Mouse (Mus musculus) liver, embryonic 11.5 days (tissue): ENCODE measurements around the gene Apol9a. TPM values are rescaled to one million over a fixed set of nuclear protein-coding genes. Genes with fewer than 3 reads are reported as not detected.

ENCODE experiments used
- ATAC-seq: fragments of 200-750 bp; cut with Nextera tagmentation; replicated peaks from 2 replicates; pipeline ENCODE4 v1.8.0; 2017; ENCODE audit warnings: moderate number of reproducible peaks, mild to moderate bottlenecking, moderate TSS enrichment, moderate library complexity; ENCODE audit not compliant: low FRiP score
- DNase-seq: peaks from one replicate; pipeline ENCODE4 v3.0.0-alpha.2; 2017; ENCODE audit warnings: low spot score
- H3K27ac ChIP-seq: fragments of 300-500 bp; sonication (generic); 2 replicates; pipeline ENCODE4 v1.5.1; 2014; ENCODE audit warnings: mild to moderate bottlenecking, low read depth, low read length, control low read depth
- H3K27me3 ChIP-seq: fragments of 300-500 bp; sonication (generic); replicated peaks from 2 replicates; pipeline ENCODE4 v1.6.1; 2014; ENCODE audit warnings: low read length, mixed read lengths; ENCODE audit not compliant: control insufficient read depth, insufficient read depth
- H3K36me3 ChIP-seq: fragments of 300-500 bp; sonication (generic); 2 replicates; pipeline ENCODE4 v1.6.1; 2014; ENCODE audit warnings: mild to moderate bottlenecking, low read length, moderate library complexity, mixed read lengths; ENCODE audit not compliant: control insufficient read depth, insufficient read depth
- H3K4me1 ChIP-seq: fragments of 300-500 bp; sonication (generic); replicated peaks from 2 replicates; pipeline ENCODE4 v1.6.1; 2014; ENCODE audit warnings: low read length, mixed read lengths; ENCODE audit not compliant: control insufficient read depth, insufficient read depth
- H3K4me2 ChIP-seq: fragments of 300-500 bp; sonication (generic); 2 replicates; pipeline ENCODE4 v1.6.1; 2014; ENCODE audit warnings: mild to moderate bottlenecking, control low read depth, moderate library complexity
- H3K4me3 ChIP-seq: fragments of 300-500 bp; sonication (generic); 2 replicates; pipeline ENCODE4 v1.5.1; 2014; ENCODE audit warnings: low read depth, low read length, control low read depth
- H3K9ac ChIP-seq: fragments of 300-500 bp; sonication (generic); 2 replicates; pipeline ENCODE4 v1.6.1; 2014; ENCODE audit warnings: low read depth, low read length, control low read depth
- H3K9me3 ChIP-seq: fragments of 300-500 bp; sonication (generic); 2 replicates; pipeline ENCODE4 v1.6.1; 2016; ENCODE audit warnings: low read length, inconsistent platforms, mixed read lengths; ENCODE audit not compliant: control insufficient read depth
- WGBS: fragments of 180-500 bp; shearing (Covaris S2); extraction: QIAGEN DNeasy Blood & Tissue Kit; methylation state at CpG from one replicate; pipeline ENCODE4 v1.1.7; 2014; 5-methylcytosine and 5-hydroxymethylcytosine counted together
- polyA plus RNA-seq: library from polyadenylated mRNA; unstranded; fragments of >200 nt; fragmentation: Nextera tagmentation; extraction: Ambion mirVana; gene quantifications from 2 replicates; pipeline ENCODE4 v1.2.1, GENCODE M21; 2014

Gene Apol9a
- polyA plus RNA-seq, 1 experiment from 2014 or later: not detected

- no peak overlapping the region for H3K27ac ChIP-seq
- WGBS: 69% methylated on average over 11 of the region's 11 CpGs
These were observed 28.6 kb downstream of the Apol9a start for GRCm38 (mm10) chr15:77382271-77382850.

DNA sequence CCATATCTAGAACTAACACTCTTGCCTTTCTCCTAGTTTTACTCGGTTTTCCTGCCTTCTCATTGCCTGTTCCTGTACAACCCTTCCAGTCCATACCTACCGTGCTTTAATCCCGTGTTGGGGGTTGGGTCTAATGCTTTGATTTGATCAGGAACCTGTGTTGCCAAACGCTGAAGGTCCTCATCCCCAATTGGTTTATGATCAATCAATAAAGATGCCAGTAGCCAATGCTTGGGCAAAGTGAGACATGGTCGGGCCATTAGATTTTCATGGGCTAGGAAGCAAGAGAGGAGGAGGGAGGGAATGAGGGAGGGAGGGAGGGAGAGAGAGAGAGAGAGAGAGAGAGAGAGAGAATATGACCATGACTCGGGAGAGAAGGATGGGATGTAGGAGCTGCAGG is 29.5 kb downstream of the Apol9a start:
- Histone ChIP-seq H3K4me2 (no peak overlapping the region), H3K27me3 (no peaks in the 10 kb centered on the region), H3K9me3 (no peaks in the 10 kb centered on the region), H3K36me3 (no peaks in the 10 kb centered on the region), H3K27ac (no peak overlapping the region), H3K4me3 (no peak overlapping the region), H3K9ac (no peak overlapping the region), H3K4me1 (no peaks in the 10 kb centered on the region)
- DNase-seq (no peak), ATAC-seq (no peak)
- WGBS: 76% methylated on average over 6 of the region's 6 CpGs

More at GRCm38 (mm10) chr15:77382271-77382850, 28.6 kb downstream of the Apol9a start:
- Histone ChIP-seq H3K9me3 (no peaks in the 10 kb centered on the region), H3K4me1 (no peaks in the 10 kb centered on the region), H3K4me3 (no peak overlapping the region), H3K27me3 (no peaks in the 10 kb centered on the region), H3K36me3 (no peaks in the 10 kb centered on the region), H3K9ac (no peak overlapping the region), H3K4me2 (no peak overlapping the region)
- DNase-seq: no peak
- no peak; the same call in 1 of the 2 replicates for ATAC-seq

DNA sequence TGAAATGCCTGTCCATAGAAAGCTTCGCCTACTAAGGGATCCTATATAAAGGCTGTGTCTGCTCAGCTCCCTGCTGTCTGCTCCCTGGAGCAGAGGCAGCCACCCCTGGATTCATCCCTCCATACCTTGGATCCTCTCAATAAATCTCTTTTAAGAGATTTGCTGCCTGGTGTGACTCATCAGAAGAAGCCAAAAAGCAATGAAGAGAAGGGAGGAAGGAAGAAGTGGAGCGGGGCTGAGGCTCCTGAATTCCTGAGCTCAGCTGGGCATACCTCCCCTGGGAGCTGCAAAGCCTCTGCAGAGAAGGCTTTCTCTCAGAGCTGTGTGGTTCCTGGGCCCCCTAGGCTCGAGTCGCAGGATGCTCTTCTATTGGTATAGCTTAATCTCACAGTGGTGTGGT is 31.0 kb downstream of the Apol9a start:
- no peak for DNase-seq
- no peak for ATAC-seq
- no peak overlapping the region for H3K27ac ChIP-seq
- 41% methylated on average over 4 of the region's 4 CpGs for WGBS
- no peaks in the 10 kb centered on the region for H3K9me3 ChIP-seq
- H3K4me2 ChIP-seq: no peak overlapping the region
- H3K4me3 ChIP-seq: no peak overlapping the region
- H3K36me3 ChIP-seq: no peaks in the 10 kb centered on the region
- H3K27me3 ChIP-seq: no peaks in the 10 kb centered on the region
- no peak overlapping the region for H3K9ac ChIP-seq
- no peaks in the 10 kb centered on the region for H3K4me1 ChIP-seq

- no peak for ATAC-seq
These were observed 33.5 kb downstream of the Apol9a start for GRCm38 (mm10) chr15:77377419-77377818.

DNA sequence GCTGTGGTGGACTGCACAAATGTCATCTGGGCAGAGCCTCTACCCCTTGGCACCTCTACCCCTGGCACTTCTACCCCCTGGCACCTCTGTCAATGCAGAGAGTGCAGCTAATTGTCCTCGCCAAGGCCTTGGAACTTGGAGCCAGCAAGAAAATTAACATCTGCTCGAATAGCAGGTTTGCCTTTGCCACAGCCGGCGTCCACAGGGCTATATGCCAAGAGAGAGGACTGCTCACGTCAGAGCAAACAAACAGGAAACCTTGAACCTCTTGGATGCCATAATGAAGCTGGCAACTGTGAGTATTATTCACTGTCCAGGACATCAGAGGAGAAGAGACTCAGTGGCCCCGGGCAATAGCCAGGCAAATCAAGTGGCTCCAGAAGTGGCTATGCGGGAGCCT is 34.0 kb downstream of the Apol9a start:
- Histone ChIP-seq H3K4me3 (no peak overlapping the region), H3K36me3 (no peaks in the 10 kb centered on the region), H3K9me3 (no peaks in the 10 kb centered on the region), H3K27me3 (no peaks in the 10 kb centered on the region; the same call in 1 of the 2 replicates), H3K27ac (no peak overlapping the region), H3K4me2 (no peak overlapping the region), H3K9ac (no peak overlapping the region), H3K4me1 (no peaks in the 10 kb centered on the region)
- WGBS: 77% methylated on average over 7 of the region's 7 CpGs
- ATAC-seq (no peak), DNase-seq (no peak)

More at GRCm38 (mm10) chr15:77377419-77377818, 33.5 kb downstream of the Apol9a start:
- no peaks in the 10 kb centered on the region for H3K36me3 ChIP-seq
- no peaks in the 10 kb centered on the region for H3K9me3 ChIP-seq
- H3K4me2 ChIP-seq: no peak overlapping the region
- WGBS: 70% methylated on average over 4 of the region's 4 CpGs
- no peak overlapping the region for H3K4me3 ChIP-seq
- no peak overlapping the region for H3K9ac ChIP-seq
- H3K27me3 ChIP-seq: no peaks in the 10 kb centered on the region; the same call in 1 of the 2 replicates
- H3K27ac ChIP-seq: no peak overlapping the region
- DNase-seq: no peak
- no peaks in the 10 kb centered on the region for H3K4me1 ChIP-seq

DNA sequence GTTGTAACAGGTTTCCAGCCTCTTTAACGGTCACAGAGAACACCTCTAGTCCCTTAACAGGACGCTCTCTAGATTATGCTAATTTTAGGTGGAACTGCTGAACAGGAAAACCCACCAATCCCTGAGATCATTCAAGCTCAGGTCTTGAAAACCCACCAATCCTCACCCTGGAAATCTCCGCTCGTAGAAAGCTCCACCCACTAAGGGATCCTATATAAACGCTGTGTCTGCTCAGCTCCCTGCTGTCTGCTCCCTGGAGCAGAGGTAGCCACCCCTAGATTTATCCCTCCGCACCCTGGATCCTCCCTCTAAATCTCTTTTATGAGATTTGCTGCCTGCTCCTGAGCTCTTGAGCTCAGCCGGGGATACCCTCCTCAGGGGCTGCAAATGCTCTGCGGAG is 40.3 kb downstream of the Apol9a start:
- H3K4me3 ChIP-seq: no peak overlapping the region
- no peak for DNase-seq
- no peaks in the 10 kb centered on the region for H3K36me3 ChIP-seq
- H3K4me1 ChIP-seq: 0 out of 2 replicates have a peak, but pooled peaks cover 3% of the 10 kb centered on the region
- no peak overlapping the region for H3K9ac ChIP-seq
- H3K27ac ChIP-seq: no peak overlapping the region
- H3K9me3 ChIP-seq: no peaks in the 10 kb centered on the region
- 88% methylated on average over 8 of the region's 8 CpGs for WGBS
- H3K4me2 ChIP-seq: no peak overlapping the region
- no peak for ATAC-seq
- peaks cover 9% of the 10 kb centered on the region for H3K27me3 ChIP-seq

DNA sequence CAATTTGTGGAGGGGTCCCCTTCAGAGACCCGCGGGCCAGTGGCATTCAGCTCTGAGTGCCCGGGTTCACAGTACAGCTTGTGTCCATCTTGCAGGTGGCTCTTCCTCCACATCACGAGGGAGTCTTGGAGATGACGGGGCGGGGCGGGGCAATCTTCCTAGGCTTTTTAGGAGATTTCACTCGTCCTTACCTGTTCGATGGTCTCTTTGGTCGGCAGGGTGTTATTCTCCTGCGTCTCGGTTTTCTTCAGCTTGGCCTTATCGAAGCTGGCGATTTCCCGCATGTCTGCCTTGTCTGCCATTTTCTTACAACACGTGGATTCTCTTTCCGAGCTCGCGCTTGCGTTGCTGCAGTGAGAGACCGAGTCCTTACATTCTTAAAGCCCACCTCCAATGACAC is 41.0 kb downstream of the Apol9a start:
- H3K36me3 ChIP-seq: no peaks in the 10 kb centered on the region
- DNase-seq: no peak
- H3K9me3 ChIP-seq: no peaks in the 10 kb centered on the region
- H3K4me2 ChIP-seq: no peak overlapping the region
- no peak for ATAC-seq
- H3K27ac ChIP-seq: no peak overlapping the region
- no peak overlapping the region for H3K4me3 ChIP-seq
- H3K4me1 ChIP-seq: 0 out of 2 replicates have a peak, but pooled peaks cover 3% of the 10 kb centered on the region
- H3K27me3 ChIP-seq: peaks cover 9% of the 10 kb centered on the region
- 89% methylated on average over 21 of the region's 21 CpGs for WGBS
- H3K9ac ChIP-seq: no peak overlapping the region

- ATAC-seq: no peak
- peaks cover 9% of the 10 kb centered on the region for H3K27me3 ChIP-seq
- no peak overlapping the region for H3K27ac ChIP-seq
- WGBS: 80% methylated on average over 12 of the region's 12 CpGs
- H3K4me1 ChIP-seq: 0 out of 2 replicates have a peak, but pooled peaks cover 3% of the 10 kb centered on the region
- no peak overlapping the region for H3K9ac ChIP-seq
- no peak for DNase-seq
- H3K4me2 ChIP-seq: no peak overlapping the region
- no peaks in the 10 kb centered on the region for H3K36me3 ChIP-seq
- no peak overlapping the region for H3K4me3 ChIP-seq
- H3K9me3 ChIP-seq: no peaks in the 10 kb centered on the region
These were observed 42.1 kb downstream of the Apol9a start for GRCm38 (mm10) chr15:77368818-77369320.

DNA sequence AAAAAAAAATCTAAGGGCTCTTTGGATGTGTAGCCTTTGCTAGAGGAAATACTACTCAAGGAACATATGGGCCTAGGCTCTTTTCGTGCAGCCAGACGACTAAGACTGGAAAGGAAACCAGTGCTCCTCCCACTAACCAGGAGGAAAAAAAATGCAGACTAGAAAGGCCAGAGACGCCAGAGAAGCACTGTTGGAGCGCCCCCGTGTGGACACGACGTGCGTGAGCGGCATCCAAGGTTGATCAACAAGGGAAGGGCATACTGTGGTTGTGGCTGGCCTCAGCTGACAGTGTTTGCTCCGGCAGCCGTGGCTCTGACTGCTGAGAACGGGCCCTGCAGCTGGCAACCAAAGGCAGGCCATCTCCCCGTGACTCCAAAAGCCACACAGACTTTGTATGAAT is 42.8 kb downstream of the Apol9a start:
- peak overlapping the region; percentile 39 for H3K4me2 ChIP-seq
- H3K36me3 ChIP-seq: no peaks in the 10 kb centered on the region
- no peak overlapping the region for H3K27ac ChIP-seq
- DNase-seq (peak; percentile 85), ATAC-seq (peak; percentile 58; the same call in 1 of the 2 replicates)
- H3K27me3 ChIP-seq: peaks cover 9% of the 10 kb centered on the region
- WGBS: under 1% methylated on average over 13 of the region's 13 CpGs
- no peak overlapping the region for H3K9ac ChIP-seq
- no peak overlapping the region for H3K4me3 ChIP-seq
- H3K4me1 ChIP-seq: 0 out of 2 replicates have a peak, but pooled peaks cover 3% of the 10 kb centered on the region
- H3K9me3 ChIP-seq: no peaks in the 10 kb centered on the region
